Mouse (Mus musculus) heart, adult 2 months (tissue): ENCODE measurements around the gene Lrfn3. TPM values are rescaled to one million over a fixed set of nuclear protein-coding genes. Genes with fewer than 3 reads are reported as not detected.

Source experiments
- DNase-seq, 2 experiments: peaks; one replicate each; pipeline ENCODE4 v3.0.0; 2021
- H3K27ac ChIP-seq: fragments of 200-600 bp; 2 replicates; pipeline ENCODE4 v1.8.1; 2022
- H3K27me3 ChIP-seq: fragments of 200-500 bp; 2 replicates; pipeline ENCODE4 v1.6.1; 2012; ENCODE audit warnings: mild to moderate bottlenecking, low read length, inconsistent platforms, mixed read lengths; ENCODE audit not compliant: control insufficient read depth, insufficient read depth
- H3K36me3 ChIP-seq: fragments of 200-500 bp; 2 replicates; pipeline ENCODE4 v1.6.1; 2012; ENCODE audit warnings: low read length, inconsistent platforms; ENCODE audit not compliant: control insufficient read depth, insufficient read depth
- H3K4me1 ChIP-seq: fragments of 200-500 bp; 2 replicates; pipeline ENCODE4 v1.6.1; 2011; ENCODE audit warnings: low read length; ENCODE audit not compliant: control insufficient read depth, insufficient read depth
- H3K4me3 ChIP-seq: fragments of 200-600 bp; 2 replicates; pipeline ENCODE4 v1.8.1; 2022
- H3K79me2 ChIP-seq: fragments of 200-500 bp; replicated peaks from 2 replicates; pipeline ENCODE4 v1.6.1; 2012; ENCODE audit warnings: mild to moderate bottlenecking, inconsistent platforms, low read length, moderate library complexity, mixed read lengths; ENCODE audit not compliant: control insufficient read depth, insufficient read depth
- H3K9ac ChIP-seq: fragments of 200-500 bp; 2 replicates; pipeline ENCODE4 v1.6.1; 2012; ENCODE audit warnings: low read depth, mild to moderate bottlenecking, control low read depth, inconsistent platforms, low read length, mixed read lengths
- CTCF ChIP-seq: fragments of 200-600 bp; IDR thresholded peaks from 2 replicates; pipeline ENCODE4 v1.8.1; 2022; ENCODE audit warnings: antibody characterized with exemption, mild to moderate bottlenecking, moderate library complexity
- EP300 ChIP-seq: fragments of 200-500 bp; IDR thresholded peaks from 2 replicates; pipeline ENCODE4 v1.6.1; 2011; ENCODE audit warnings: low read depth, low read length, control low read depth; ENCODE audit not compliant: insufficient read depth
- POLR2A ChIP-seq: fragments of 200-500 bp; IDR thresholded peaks from 2 replicates; pipeline ENCODE4 v1.6.1; 2011; ENCODE audit warnings: mild to moderate bottlenecking, low read depth, low read length, control low read depth; ENCODE audit not compliant: insufficient read depth
- WGBS: fragments of 180-500 bp; shearing (Covaris S2); methylation state at CpG from one replicate; pipeline ENCODE4 v1.1.7; 2018; 5-methylcytosine and 5-hydroxymethylcytosine counted together
- intact Hi-C: fragments of 180-260 bp; cut with DNase I; formaldehyde crosslinking; loops from one replicate; pipeline ENCODE4 v1.15.1; 2025
- long read RNA-seq: library from polyadenylated mRNA; stranded (forward); transcript quantifications from one replicate; pipeline ENCODE4 v2.0.0, GENCODE M21; 2021
- polyA plus RNA-seq: library from polyadenylated mRNA; depleted of rRNA; stranded (reverse); fragments of >200 nt; gene quantifications from 2 replicates; pipeline ENCODE4 v1.2.3, GENCODE M21; 2012; rRNA removed
- total RNA-seq, 2 experiments: library from RNA; stranded (reverse); gene quantifications; 2 replicates each; pipeline ENCODE4 v1.2.3; 2021

The Lrfn3 gene
- total RNA-seq: 1 to 10 TPM; 1.1 to 1.3 TPM
- polyA plus RNA-seq: 1.4 and 1.9 TPM in 2 replicates
- long read RNA-seq, partial matches to known transcripts: 0 of 1 reads
- long read RNA-seq, other reads (novel, unspliced or antisense): 0 of 1 reads

DNA sequence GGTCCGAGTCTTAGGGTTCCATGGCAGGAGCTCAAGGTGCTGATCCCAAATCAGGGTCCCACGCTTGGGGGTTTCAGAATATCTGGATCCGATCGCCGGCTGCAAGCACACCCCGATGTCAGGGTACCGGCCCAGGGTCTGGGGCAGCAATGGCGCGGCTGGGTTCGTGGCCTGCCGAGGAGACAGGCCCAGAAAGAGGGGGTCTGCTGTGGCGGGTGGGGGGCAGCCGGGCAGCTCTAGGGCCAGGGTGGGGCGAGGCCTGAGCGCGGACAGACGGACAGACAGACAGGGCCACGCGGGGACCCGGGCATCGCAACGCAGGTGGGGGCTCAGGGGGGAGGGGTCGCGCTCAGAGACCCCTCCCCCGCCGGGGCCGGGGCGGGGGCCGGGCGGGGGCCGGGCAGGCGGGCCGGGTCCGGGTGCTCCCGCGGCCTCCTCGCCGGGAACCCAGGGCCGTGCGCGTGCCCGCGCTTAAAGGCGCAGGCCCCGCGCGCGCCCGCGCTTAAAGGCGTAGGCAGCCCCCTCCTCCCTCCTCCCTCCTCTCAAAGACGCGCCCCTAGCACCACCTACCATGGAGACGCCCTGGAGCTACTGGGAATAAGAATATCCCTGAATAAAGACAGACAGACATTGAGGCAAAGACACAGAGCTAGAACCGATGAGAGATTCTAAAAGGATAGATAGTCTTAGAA, at the start of gene Lrfn3:
TSS of gene Lrfn3 (minus strand) at position 121 of the 692 bp plus-strand sequence.
- Histone ChIP-seq H3K27me3 (no peaks in the 10 kb centered on the region; the same call in 1 of the 2 replicates), H3K4me1 (peaks cover 2% of the 10 kb centered on the region), H3K4me3 (peak within 1 kb of the TSS; percentile 47), H3K79me2 (no peaks in the 10 kb centered on the region), H3K36me3 (no peaks in the 10 kb centered on the region), H3K9ac (peak within 1 kb of the TSS; percentile 79), H3K27ac (no peak within 1 kb of the TSS)
- DNase-seq: peak; percentile 38 to 39
- 4% methylated on average over 51 of the region's 55 CpGs for WGBS
- TF ChIP-seq POLR2A (no peak), CTCF (no peak), EP300 (no peak)
- intact Hi-C loops: no loop called here

GRCm38 (mm10) chr7:30411023-30411422, 48.5 kb upstream of the Lrfn3 start:
- no peak for DNase-seq

GRCm38 (mm10) chr7:30409789-30410188, 47.2 kb upstream of the Lrfn3 start:
- intact Hi-C loops: no loop called here
- Histone ChIP-seq H3K4me3 (no peak overlapping the region), H3K27me3 (no peaks in the 10 kb centered on the region), H3K79me2 (no peaks in the 10 kb centered on the region), H3K4me1 (no peaks in the 10 kb centered on the region), H3K36me3 (no peaks in the 10 kb centered on the region), H3K27ac (no peak overlapping the region), H3K9ac (no peak overlapping the region)
- DNase-seq: no peak
- TF ChIP-seq EP300 (no peak), CTCF (no peak), POLR2A (no peak)
- WGBS: 53% methylated on average over 2 of the region's 2 CpGs

More at GRCm38 (mm10) chr7:30411023-30411422, 48.5 kb upstream of the Lrfn3 start:
- no peak overlapping the region for H3K4me3 ChIP-seq
- H3K27ac ChIP-seq: no peak overlapping the region
- H3K79me2 ChIP-seq: no peaks in the 10 kb centered on the region
- intact Hi-C loops: no loop called here
- no peaks in the 10 kb centered on the region for H3K27me3 ChIP-seq
- H3K9ac ChIP-seq: no peak overlapping the region
- TF ChIP-seq EP300 (no peak), CTCF (no peak), POLR2A (no peak)
- H3K36me3 ChIP-seq: no peaks in the 10 kb centered on the region
- H3K4me1 ChIP-seq: no peaks in the 10 kb centered on the region
- WGBS: 69% methylated on average over 3 of the region's 3 CpGs

DNA sequence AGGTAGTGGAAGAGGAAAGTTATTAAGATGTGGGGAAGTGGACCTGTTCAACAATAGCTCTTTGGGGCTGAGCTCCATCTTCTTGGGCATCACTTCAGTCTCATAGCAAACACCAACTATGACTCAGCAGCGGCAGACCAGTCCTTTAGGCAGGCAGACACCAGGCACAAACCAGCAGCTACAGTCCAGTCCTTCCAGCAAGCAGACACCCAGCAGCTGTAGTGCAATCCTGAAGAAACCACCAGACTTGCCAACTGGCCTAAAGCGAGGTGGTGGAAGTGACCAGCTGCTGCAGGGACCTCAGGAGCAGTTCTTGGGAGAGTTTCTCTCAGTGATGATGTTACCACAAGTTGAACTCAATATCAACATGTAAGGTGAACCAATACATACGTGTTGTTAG, 46.1 kb upstream of the Lrfn3 start:
- H3K4me1 ChIP-seq: no peaks in the 10 kb centered on the region
- DNase-seq: no peak
- no peaks in the 10 kb centered on the region for H3K79me2 ChIP-seq
- intact Hi-C loops: no loop called here
- WGBS: 84% methylated on average over 3 of the region's 3 CpGs
- no peak overlapping the region for H3K4me3 ChIP-seq
- H3K27ac ChIP-seq: no peak overlapping the region
- H3K9ac ChIP-seq: no peak overlapping the region
- H3K36me3 ChIP-seq: no peaks in the 10 kb centered on the region
- no peak for TF ChIP-seq EP300
- no peak for TF ChIP-seq CTCF
- no peak for TF ChIP-seq POLR2A
- H3K27me3 ChIP-seq: no peaks in the 10 kb centered on the region

- intact Hi-C loops: no loop called here
- WGBS: 49% methylated on average over 4 of the region's 4 CpGs
- no peak overlapping the region for H3K27ac ChIP-seq
These were observed 39.8 kb upstream of the Lrfn3 start for GRCm38 (mm10) chr7:30402343-30402742.

GRCm38 (mm10) chr7:30399671-30400070, 37.1 kb upstream of the Lrfn3 start:
- H3K79me2 ChIP-seq: no peaks in the 10 kb centered on the region
- 34% methylated on average over 7 of the region's 7 CpGs for WGBS
- H3K4me1 ChIP-seq: no peaks in the 10 kb centered on the region
- no peak overlapping the region for H3K9ac ChIP-seq
- H3K27me3 ChIP-seq: no peaks in the 10 kb centered on the region
- H3K4me3 ChIP-seq: no peak overlapping the region
- H3K36me3 ChIP-seq: no peaks in the 10 kb centered on the region
- no peak for TF ChIP-seq EP300
- no peak for TF ChIP-seq POLR2A
- H3K27ac ChIP-seq: no peak overlapping the region
- no peak for DNase-seq
- intact Hi-C loops: no loop called here

More at GRCm38 (mm10) chr7:30402343-30402742, 39.8 kb upstream of the Lrfn3 start:
- Histone ChIP-seq H3K36me3 (no peaks in the 10 kb centered on the region), H3K79me2 (no peaks in the 10 kb centered on the region), H3K27me3 (no peaks in the 10 kb centered on the region), H3K4me1 (no peaks in the 10 kb centered on the region), H3K9ac (no peak overlapping the region), H3K4me3 (no peak overlapping the region)
- TF ChIP-seq EP300 (no peak), CTCF (no peak), POLR2A (no peak)
- no peak for DNase-seq
